Mouse (Mus musculus) layer of hippocampus, adult 18-20 months (tissue): Measurements from ENCODE around the gene Abca2. TPM values are rescaled to one million over a fixed set of nuclear protein-coding genes. Genes with fewer than 3 reads are reported as not detected.

ENCODE experiments used
- DNase-seq, 2 experiments: peaks; one replicate each; pipeline ENCODE4 v3.0.0; 2022; ENCODE audit warnings: low spot score in 2 of 2
- microRNA-seq, 2 experiments: library from miRNA; unstranded; fragments of <30 nt; microRNA quantifications; one replicate each; pipeline ENCODE4 v1.2.0; 2021
- total RNA-seq, 2 experiments: library from RNA; stranded (reverse); gene quantifications; 2 replicates each; pipeline ENCODE4 v1.2.3; 2021

Abca2 gene
- total RNA-seq, 2 experiments from 2014 or later, result 173 to 176 TPM

DNA sequence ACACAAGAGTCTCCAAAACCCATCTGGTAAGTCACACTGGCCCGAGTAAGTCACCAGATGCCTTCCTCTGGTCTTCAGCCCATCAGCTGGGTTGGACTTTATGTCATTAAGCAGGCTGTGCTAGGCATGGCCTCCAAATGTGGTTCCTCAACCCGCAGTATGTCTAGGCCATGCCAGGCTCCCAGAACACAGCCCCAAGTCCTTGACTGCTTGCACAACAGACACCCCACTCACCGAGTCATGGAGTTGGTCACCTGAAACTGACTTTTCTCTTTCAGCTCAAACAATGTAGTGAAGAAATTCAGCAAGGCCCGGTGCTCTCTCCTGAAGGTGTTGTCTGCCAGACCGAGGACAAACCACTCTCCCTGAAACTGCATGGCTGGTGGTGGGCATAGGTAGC lies 64.5 kb downstream of the Abca2 start:
- no peak for DNase-seq

DNA sequence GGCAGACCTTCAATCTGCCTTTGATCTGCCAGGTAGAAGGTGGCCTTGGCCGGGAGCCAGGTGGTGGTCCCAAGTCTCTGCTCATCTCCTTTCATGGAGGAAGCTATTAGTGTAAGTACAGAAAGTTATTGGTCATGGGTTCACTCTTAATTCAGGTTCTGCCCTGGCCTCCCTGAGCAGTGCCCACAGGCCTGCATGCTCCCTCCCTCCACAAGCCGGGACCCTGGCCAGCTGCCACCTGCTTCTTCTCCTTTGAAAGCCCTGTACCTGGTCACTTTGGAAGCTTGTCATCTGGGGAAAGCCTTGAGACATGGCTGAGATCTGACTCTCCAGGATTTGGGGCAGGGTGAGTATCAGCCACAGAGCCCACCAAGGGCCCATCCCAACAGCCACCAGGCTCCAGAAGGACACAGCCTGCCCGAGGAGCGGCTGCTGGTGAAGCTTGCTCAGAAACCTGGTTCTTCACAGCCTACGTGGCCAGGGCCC lies 65.0 kb downstream of the Abca2 start, which contains the start of gene Lcn12:
Gene Lcn12, minus strand, starts transcription at position 436 of the 486 bp plus-strand sequence.
- DNase-seq, result no peak

DNA sequence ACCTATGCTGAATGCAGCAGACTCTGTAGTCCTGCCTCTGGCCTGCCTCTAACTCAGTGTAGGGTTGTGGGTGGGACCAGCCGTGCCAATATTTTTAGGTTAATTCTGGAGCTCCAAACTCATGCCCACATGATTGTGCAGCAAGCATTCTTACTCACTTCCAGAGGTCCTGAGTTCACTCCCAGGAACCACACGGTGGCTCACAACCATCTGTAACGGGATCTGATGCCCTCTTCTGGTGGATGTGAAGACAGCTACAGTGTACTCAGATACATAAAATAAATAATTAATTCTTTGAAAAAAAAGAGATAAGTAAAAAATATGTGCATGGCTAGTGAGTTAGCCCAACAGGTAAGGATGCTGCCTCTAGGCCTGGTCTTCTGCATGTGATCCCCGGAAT lies 68.0 kb downstream of the Abca2 start:
- peak in 1 of 2 experiments; percentile 47 for DNase-seq

Small RNA genes within 50 kb of the gene (microRNA-seq; reads per million reads assigned to microRNA genes)
- gene Mir3087, result 7.0 to 9.1 reads per million in 2 experiments

Other genes starting within 250 kb of the Abca2 start
- gene Nrarp, start 247.9 kb upstream of the Abca2 start, total RNA-seq, result 10 to 100 TPM; 19.5 to 21.0 TPM
- gene Tor4a, start 231.8 kb upstream of the Abca2 start, total RNA-seq, result 1 to 10 TPM; 1.9 to 2.3 TPM
- gene Nelfb, start 217.2 kb upstream of the Abca2 start, total RNA-seq, result 10 to 100 TPM; 56.7 to 60.0 TPM
- gene Stpg3, start 214.1 kb upstream of the Abca2 start, total RNA-seq, result under 1 TPM; 0.18 to 0.25 TPM
- gene Fam166a, start 210.0 kb upstream of the Abca2 start, total RNA-seq, result under 1 TPM in 1 of 2 experiments, not detected in 1; 0.69 TPM
- gene Tubb4b, start 204.0 kb upstream of the Abca2 start, total RNA-seq, result 100 to 1,000 TPM; 277 to 310 TPM
- not detected for gene Slc34a3, start 194.3 kb upstream of the Abca2 start, total RNA-seq
- not detected for gene Rnf224, start 191.9 kb upstream of the Abca2 start, total RNA-seq
- gene Rnf208, start 186.4 kb upstream of the Abca2 start, total RNA-seq, result 100 to 1,000 TPM; 237 to 250 TPM
- not detected for gene Cysrt1, start 186.3 kb upstream of the Abca2 start, total RNA-seq
- 1 to 10 TPM; 3.8 to 3.9 TPM for gene AL732309.1, start 181.8 kb upstream of the Abca2 start, total RNA-seq
- 10 to 100 TPM; 35.7 to 38.8 TPM for gene Tmem203, start 173.3 kb upstream of the Abca2 start, total RNA-seq
- gene Tprn, start 166.1 kb upstream of the Abca2 start, total RNA-seq, result 10 to 100 TPM; 21.2 to 23.1 TPM
- gene Ssna1, start 156.3 kb upstream of the Abca2 start, total RNA-seq, result 10 to 100 TPM; 62.5 to 66.2 TPM
- 10 to 100 TPM; 79.8 to 84.4 TPM for gene Anapc2, start 156.2 kb upstream of the Abca2 start, total RNA-seq
- gene Tmem210, start 140.6 kb upstream of the Abca2 start, total RNA-seq, result not detected
- not detected for gene Lrrc26, start 138.8 kb upstream of the Abca2 start, total RNA-seq
- gene Grin1, start 109.5 kb upstream of the Abca2 start, total RNA-seq, result 100 to 1,000 TPM; 393 to 422 TPM
- 10 to 100 TPM; 59.6 to 62.4 TPM for gene Man1b1, start 96.4 kb upstream of the Abca2 start, total RNA-seq
- 10 to 100 TPM; 35.4 to 36.7 TPM for gene Dpp7, start 72.3 kb upstream of the Abca2 start, total RNA-seq
- 10 to 100 TPM; 15.6 to 19.1 TPM for gene Uap1l1, start 63.0 kb upstream of the Abca2 start, total RNA-seq
- gene Sapcd2, start 56.4 kb upstream of the Abca2 start, total RNA-seq, result 1 to 10 TPM; 3.2 to 4.1 TPM
- 10 to 100 TPM; 16.3 to 17.7 TPM for gene Entpd2, start 32.8 kb upstream of the Abca2 start, total RNA-seq
- 100 to 1,000 TPM; 426 to 435 TPM for gene Npdc1, start 29.4 kb upstream of the Abca2 start, total RNA-seq
- gene Fut7, start 5.4 kb upstream of the Abca2 start, total RNA-seq, result under 1 TPM; 0.15 to 0.76 TPM
- gene Clic3, start 28.1 kb downstream of the Abca2 start, total RNA-seq, result 1 to 10 TPM in 1 of 2 experiments, under 1 TPM in 1; 0.66 to 1.0 TPM
- 10 to 100 TPM; 56.7 to 61.3 TPM for gene Paxx, start 32.4 kb downstream of the Abca2 start, total RNA-seq
- gene Ptgds, start 41.3 kb downstream of the Abca2 start, total RNA-seq, result 100 to 1,000 TPM; 572 to 608 TPM
- not detected for gene Lcn12, start 65.2 kb downstream of the Abca2 start, total RNA-seq
- gene Fbxw5, start 72.0 kb downstream of the Abca2 start, total RNA-seq, result 100 to 1,000 TPM; 114 to 115 TPM
- gene C8g, start 73.0 kb downstream of the Abca2 start, total RNA-seq, result 1 to 10 TPM; 1.3 to 2.1 TPM
- gene Traf2, start 118.2 kb downstream of the Abca2 start, total RNA-seq, result 10 to 100 TPM; 10.9 to 12.0 TPM
- 100 to 1,000 TPM; 212 to 213 TPM for gene Edf1, start 129.1 kb downstream of the Abca2 start, total RNA-seq
- 1 to 10 TPM; 2.1 to 4.0 TPM for gene Mamdc4, start 146.1 kb downstream of the Abca2 start, total RNA-seq
- 10 to 100 TPM; 63.0 to 66.2 TPM for gene Phpt1, start 146.5 kb downstream of the Abca2 start, total RNA-seq
- gene Ajm1, start 153.1 kb downstream of the Abca2 start, total RNA-seq, result 100 to 1,000 TPM in 1 of 2 experiments, 10 to 100 TPM in 1; 98.6 to 102 TPM
- 100 to 1,000 TPM; 150 to 155 TPM for gene Rabl6, start 179.8 kb downstream of the Abca2 start, total RNA-seq
- not detected for gene Ccdc183, start 189.0 kb downstream of the Abca2 start, total RNA-seq
- gene Tmem141, start 193.3 kb downstream of the Abca2 start, total RNA-seq, result 10 to 100 TPM; 16.7 to 17.5 TPM
- 1 to 10 TPM in 1 of 2 experiments, under 1 TPM in 1; 0.56 to 1.1 TPM for gene Fcna, start 199.3 kb downstream of the Abca2 start, total RNA-seq
- not detected for gene Lcn8, start 224.4 kb downstream of the Abca2 start, total RNA-seq
- gene Lcn5, start 229.2 kb downstream of the Abca2 start, total RNA-seq, result not detected
- gene Lcn6, start 248.1 kb downstream of the Abca2 start, total RNA-seq, result not detected